Mouse (Mus musculus) layer of hippocampus, postnatal 25 days (tissue): Measurements from ENCODE around the gene Acot5. TPM values are rescaled to one million over a fixed set of nuclear protein-coding genes. Genes with fewer than 3 reads are reported as not detected.
"Not testable (repeated sequence)": the region's sequence is repeated elsewhere in the genome, so short reads cannot be mapped to it uniquely, and the experiment has no call there.

Source experiments
- DNase-seq, 2 experiments: peaks; one replicate each; pipeline ENCODE4 v3.0.0; 2022; ENCODE audit warnings: mixed read lengths in 2 of 2, low spot score in 1 of 2; ENCODE audit errors: extremely low spot score in 1 of 2
- total RNA-seq, 2 experiments: library from RNA; stranded (reverse); gene quantifications; 2 replicates each; pipeline ENCODE4 v1.2.3; 2021

The Acot5 gene
- total RNA-seq, 2 experiments from 2014 or later, result 8.3 TPM

- no peak for DNase-seq
These were observed 8.2 kb upstream of the Acot5 start for GRCm38 (mm10) chr12:84060946-84061345.

- no peak for DNase-seq
These were observed 6.8 kb upstream of the Acot5 start for GRCm38 (mm10) chr12:84062336-84062735.

- DNase-seq, result peak in 1 of 2 experiments; percentile 21
These were observed 5.9 kb upstream of the Acot5 start for GRCm38 (mm10) chr12:84063228-84063627.

- DNase-seq, result no peak
These were observed 5.3 kb upstream of the Acot5 start for GRCm38 (mm10) chr12:84063833-84064232.

- DNase-seq, result no peak
These were observed 4.5 kb upstream of the Acot5 start for GRCm38 (mm10) chr12:84064621-84065020.

GRCm38 (mm10) chr12:84067752-84068151 is 1.4 kb upstream of the Acot5 start:
- no peak for DNase-seq

GRCm38 (mm10) chr12:84068296-84068695 is 829 bp upstream of the Acot5 start:
- no peak for DNase-seq

- peak; percentile 8 to 34 for DNase-seq
These were observed 457 bp downstream of the Acot5 start for GRCm38 (mm10) chr12:84069582-84069981.

GRCm38 (mm10) chr12:84071696-84072095 is 2.6 kb downstream of the Acot5 start:
- no peak for DNase-seq

- no peak for DNase-seq
These were observed 8.4 kb downstream of the Acot5 start for GRCm38 (mm10) chr12:84077371-84077990.

GRCm38 (mm10) chr12:84083842-84084241 is 14.7 kb downstream of the Acot5 start:
- DNase-seq, result no peak

GRCm38 (mm10) chr12:84084581-84084980 is 15.5 kb downstream of the Acot5 start:
- DNase-seq, result no peak

GRCm38 (mm10) chr12:84094666-84095065 is 25.5 kb downstream of the Acot5 start:
- not testable (repeated sequence) for DNase-seq

- no peak for DNase-seq
These were observed 30.5 kb downstream of the Acot5 start for GRCm38 (mm10) chr12:84099605-84100004.

GRCm38 (mm10) chr12:84100071-84100470 is 30.9 kb downstream of the Acot5 start:
- no peak for DNase-seq

GRCm38 (mm10) chr12:84100604-84101492 is 31.7 kb downstream of the Acot5 start, which contains the start of gene Acot6:
Gene Acot6, plus strand, starts transcription at chr12:84100654.
- peak; percentile 30 to 46 for DNase-seq

- DNase-seq, result no peak
These were observed 32.3 kb downstream of the Acot5 start for GRCm38 (mm10) chr12:84101493-84101845.

- no peak for DNase-seq
These were observed 37.9 kb downstream of the Acot5 start for GRCm38 (mm10) chr12:84107012-84107411.

- DNase-seq, result no peak
These were observed 38.6 kb downstream of the Acot5 start for GRCm38 (mm10) chr12:84107692-84108091.

- no peak for DNase-seq
These were observed 40.8 kb downstream of the Acot5 start for GRCm38 (mm10) chr12:84109924-84110323.

- DNase-seq, result no peak
These were observed 41.7 kb downstream of the Acot5 start for GRCm38 (mm10) chr12:84110814-84111213.

GRCm38 (mm10) chr12:84113676-84114075 is 44.6 kb downstream of the Acot5 start:
- DNase-seq, result no peak
